Mouse (Mus musculus) cerebellum, adult 2 months (tissue): ENCODE data around the gene Rph3al.

Experiments
- CTCF ChIP-seq: fragments of 200-500 bp; IDR thresholded peaks from 2 replicates; pipeline ENCODE4 v1.5.1; 2011; ENCODE audit warnings: low read depth, mild to moderate bottlenecking, control low read depth, low read length, moderate library complexity, borderline replicate concordance; ENCODE audit not compliant: insufficient read depth
- POLR2A ChIP-seq: fragments of 200-500 bp; IDR thresholded peaks from 2 replicates; pipeline ENCODE4 v1.6.1; 2011; ENCODE audit warnings: low read length, control low read depth, borderline replicate concordance; ENCODE audit not compliant: insufficient read depth

DNA sequence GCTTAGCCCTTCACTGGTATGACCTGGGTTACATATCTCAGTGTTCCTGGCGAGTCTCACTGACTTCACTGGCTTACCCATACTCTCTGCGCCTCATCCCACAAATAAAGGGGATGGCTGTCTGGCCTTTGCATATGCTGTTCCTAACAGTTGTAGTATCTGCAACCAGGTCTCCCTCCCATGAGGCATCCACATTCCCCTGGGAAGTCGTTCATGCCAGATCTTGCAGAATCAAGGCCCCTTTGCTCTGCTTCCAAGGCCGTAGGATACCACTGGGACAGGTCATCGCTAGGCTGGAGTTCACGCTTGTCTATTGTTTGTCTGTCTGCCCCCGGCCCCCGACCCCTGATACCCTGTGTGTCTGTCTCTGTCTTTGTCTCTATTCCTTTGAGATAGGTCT is 78.8 kb downstream of the Rph3al start:
- TF ChIP-seq POLR2A (no peak), CTCF (no peak)
